Mouse (Mus musculus): ENCODE results near the gene Ptprg.

- TF ChIP-seq CTCF (IDR thresholded peaks at IDR 0.05) = no peak
- no peak for TF ChIP-seq POLR2A (IDR thresholded peaks at IDR 0.05; ENCODE audit: insufficient read depth, low read depth, low read length)
- no peak for TF ChIP-seq EP300 (IDR thresholded peaks at IDR 0.05; ENCODE audit: insufficient read depth, low read depth, low read length)
Observed at GRCm38 (mm10) chr14:11772736-11773135, 219.4 kb downstream of the Ptprg start.
